Mouse (Mus musculus): ENCODE measurements around the gene Rnf43. TPM values are rescaled to one million over a fixed set of nuclear protein-coding genes. Genes with fewer than 3 reads are reported as not detected.

The Rnf43 gene
- total RNA-seq, 2 experiments from 2014 or later, result 4.2 to 16.1 TPM

DNA sequence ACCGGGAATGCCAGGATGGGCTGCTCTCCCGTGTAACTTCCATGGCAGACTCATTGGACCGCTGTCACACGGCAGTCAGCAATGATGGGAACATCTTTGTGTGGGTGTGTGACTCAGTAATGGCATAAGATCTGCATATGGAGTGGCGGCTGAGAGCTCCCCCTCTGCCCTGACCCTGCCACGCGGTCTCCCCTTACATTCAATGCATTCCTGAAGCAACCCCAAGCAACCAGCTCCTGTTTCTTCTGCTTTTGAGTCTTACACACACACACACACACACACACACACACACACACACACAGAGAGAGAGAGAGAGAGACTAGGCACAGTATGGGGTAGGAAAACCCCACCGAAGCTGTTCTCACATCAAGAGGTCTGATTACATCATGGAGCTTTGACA is 45.0 kb downstream of the Rnf43 start:
- peak; percentile 36; the same call in 1 of the 2 replicates for ATAC-seq (replicated peaks; ENCODE audit: poor library complexity, severe bottlenecking)

DNA sequence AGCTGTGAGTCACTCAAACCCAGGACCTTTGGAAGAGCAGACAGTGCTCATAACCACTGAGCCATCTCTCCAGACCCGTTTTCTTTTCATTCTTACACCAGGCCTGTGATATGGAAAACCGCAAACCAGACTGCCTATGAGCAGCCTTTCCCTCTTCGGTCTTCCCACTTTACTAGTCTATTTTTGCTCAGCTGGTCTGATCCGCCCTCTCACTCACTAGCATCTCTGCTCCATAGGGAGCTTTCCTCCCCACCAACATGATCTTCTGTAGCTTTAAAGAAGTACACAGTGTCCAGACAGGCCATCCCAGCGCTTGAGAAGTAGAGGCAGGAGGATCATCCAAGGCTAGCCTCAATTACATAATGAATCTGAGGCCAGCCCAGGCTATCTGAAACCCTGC is 46.5 kb downstream of the Rnf43 start:
- ATAC-seq (replicated peaks; ENCODE audit: poor library complexity, severe bottlenecking), result no peak

- ATAC-seq (replicated peaks; ENCODE audit: poor library complexity, severe bottlenecking), result peak; percentile 52
Observed at GRCm38 (mm10) chr11:87709513-87710261, 47.2 kb downstream of the Rnf43 start.

DNA sequence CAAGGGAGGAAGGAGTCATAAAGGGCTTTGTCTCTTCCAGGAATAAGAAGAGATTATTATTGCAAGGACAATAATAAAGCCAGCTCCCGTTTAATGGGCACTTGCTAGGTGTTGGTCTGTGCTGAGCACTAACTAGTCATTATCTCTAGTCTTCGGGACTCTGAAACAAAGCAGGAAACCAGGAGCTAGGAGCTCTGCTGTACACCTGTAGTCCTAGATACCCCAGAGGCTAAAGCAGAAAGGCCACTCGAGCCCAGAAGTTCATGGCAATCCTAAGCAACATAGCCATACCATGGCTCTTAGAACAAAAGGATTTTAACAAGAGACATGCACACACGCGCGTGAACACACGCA is 47.7 kb downstream of the Rnf43 start:
- no peak for ATAC-seq (replicated peaks; ENCODE audit: poor library complexity, severe bottlenecking)

DNA sequence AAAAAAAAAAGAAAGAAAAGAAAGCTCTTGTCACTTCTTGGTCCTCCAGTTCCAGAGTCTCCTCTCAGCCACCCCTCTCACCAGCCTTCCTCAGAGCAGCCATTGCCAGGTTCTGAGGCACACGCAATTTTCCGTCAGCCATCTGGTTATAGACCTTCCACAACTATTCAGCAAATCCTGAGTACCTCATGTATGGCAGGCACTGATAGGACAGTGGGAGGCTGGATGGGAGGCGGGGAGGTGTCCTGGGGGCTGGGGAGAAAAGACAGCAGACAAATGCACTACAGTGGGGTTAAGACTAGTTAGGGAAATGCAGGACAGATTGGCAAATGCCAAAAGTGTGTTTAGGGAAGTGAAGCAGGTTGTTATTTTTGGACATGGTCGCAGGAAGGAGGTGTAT is 49.7 kb downstream of the Rnf43 start:
- peak; percentile 60 for ATAC-seq (replicated peaks; ENCODE audit: poor library complexity, severe bottlenecking)

- no peak for ATAC-seq (replicated peaks; ENCODE audit: poor library complexity, severe bottlenecking)
Observed at GRCm38 (mm10) chr11:87715999-87716398, 53.5 kb downstream of the Rnf43 start.

- peak; percentile 96 for ATAC-seq (replicated peaks; ENCODE audit: poor library complexity, severe bottlenecking)
Observed at GRCm38 (mm10) chr11:87719526-87719925, 57.0 kb downstream of the Rnf43 start.

DNA sequence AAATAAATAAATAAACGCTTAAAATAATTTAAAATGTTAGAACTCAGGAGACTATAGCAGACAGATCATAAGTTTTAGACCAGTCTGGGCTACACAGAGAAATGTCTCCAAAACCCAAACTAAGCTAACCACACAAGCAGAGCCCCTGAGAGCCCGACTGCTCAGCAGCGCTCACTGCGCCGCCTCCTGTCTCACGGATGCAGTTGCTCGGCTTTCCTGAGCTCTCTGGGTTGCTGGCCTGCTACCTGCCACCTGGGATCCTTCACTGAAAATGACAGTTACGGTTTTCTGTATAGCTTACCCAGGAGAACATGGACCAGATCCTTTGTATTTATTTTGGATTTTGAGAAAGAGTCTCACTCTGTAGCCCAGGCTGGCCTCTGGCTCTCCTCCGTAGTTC is 57.8 kb downstream of the Rnf43 start:
- ATAC-seq (replicated peaks; ENCODE audit: poor library complexity, severe bottlenecking), result no peak

GRCm38 (mm10) chr11:87720839-87721238 is 58.3 kb downstream of the Rnf43 start:
- ATAC-seq (replicated peaks; ENCODE audit: poor library complexity, severe bottlenecking), result no peak

GRCm38 (mm10) chr11:87722168-87722567 is 59.6 kb downstream of the Rnf43 start:
- ATAC-seq (replicated peaks; ENCODE audit: poor library complexity, severe bottlenecking), result no peak

GRCm38 (mm10) chr11:87722891-87723290 is 60.4 kb downstream of the Rnf43 start:
- no peak for ATAC-seq (replicated peaks; ENCODE audit: poor library complexity, severe bottlenecking)

- peak; percentile 55 for ATAC-seq (replicated peaks; ENCODE audit: poor library complexity, severe bottlenecking)
Observed at GRCm38 (mm10) chr11:87725515-87725914, 63.0 kb downstream of the Rnf43 start.

DNA sequence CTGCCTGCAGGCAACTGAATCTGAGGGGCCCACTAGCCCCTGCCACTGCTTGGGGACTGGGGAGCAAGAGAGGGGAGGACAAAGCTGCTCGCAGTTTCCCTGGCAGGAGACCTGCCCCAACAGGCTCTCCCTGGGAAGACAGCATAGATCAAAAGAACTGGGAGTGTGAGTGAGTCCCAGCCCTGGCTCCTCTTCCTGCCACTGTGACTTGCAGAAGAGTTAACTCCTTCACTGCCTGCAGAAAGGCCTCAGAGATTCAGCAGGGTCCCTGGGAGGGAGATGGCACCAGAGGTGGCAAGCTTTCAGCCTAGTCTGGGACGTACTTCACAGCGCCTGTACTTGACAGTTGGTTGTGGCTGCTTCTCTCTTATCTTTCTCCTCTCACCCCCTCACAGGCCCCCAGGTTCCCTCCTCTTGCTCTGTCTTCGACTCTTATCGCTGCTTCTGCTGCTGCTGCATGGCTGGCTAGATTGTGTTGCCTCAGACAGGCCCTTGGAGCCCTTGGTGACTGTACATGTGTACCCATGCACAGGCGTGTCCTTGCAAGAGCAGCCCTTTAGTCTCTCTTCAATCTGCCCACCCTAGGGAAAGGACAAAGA is 63.5 kb downstream of the Rnf43 start:
- ATAC-seq (replicated peaks; ENCODE audit: poor library complexity, severe bottlenecking), result peak; percentile 35

GRCm38 (mm10) chr11:87727021-87727420 is 64.5 kb downstream of the Rnf43 start:
- no peak for ATAC-seq (replicated peaks; ENCODE audit: poor library complexity, severe bottlenecking)

- no peak for ATAC-seq (replicated peaks; ENCODE audit: poor library complexity, severe bottlenecking)
Observed at GRCm38 (mm10) chr11:87727471-87727870, 64.9 kb downstream of the Rnf43 start.

DNA sequence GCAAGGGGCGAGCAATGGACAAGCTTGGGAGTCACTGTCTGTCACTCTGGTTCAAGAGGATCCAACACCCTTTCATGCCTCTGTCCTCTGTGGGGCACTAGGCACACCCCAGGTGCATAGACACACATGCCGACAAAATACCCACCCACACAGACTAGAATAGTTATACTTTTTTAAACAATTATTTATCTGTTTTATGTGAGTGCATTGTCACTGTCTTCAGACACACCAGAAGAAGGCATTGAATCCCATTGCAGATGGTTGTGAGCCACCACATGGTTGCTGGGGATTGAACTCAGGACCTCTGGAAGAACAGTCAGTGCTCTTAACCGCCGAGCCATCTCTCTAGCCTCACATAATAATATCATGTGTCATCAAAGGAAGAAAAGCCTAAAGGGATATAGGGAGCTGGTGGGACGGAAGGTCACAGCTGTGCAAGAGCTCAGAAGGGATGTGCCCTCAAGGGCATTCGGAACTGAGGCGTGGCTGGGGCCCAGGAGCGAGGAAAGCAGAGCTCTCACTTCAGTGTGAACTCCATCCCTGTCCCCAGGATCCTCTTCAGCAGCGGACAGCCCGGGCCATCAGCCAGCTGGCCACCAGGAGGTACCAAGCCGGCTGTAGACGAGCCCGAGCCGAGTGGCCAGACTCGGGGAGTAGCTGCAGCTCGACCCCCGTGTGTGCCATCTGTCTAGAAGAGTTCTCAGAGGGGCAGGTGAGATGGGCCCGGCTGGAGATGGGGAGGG is 66.5 kb downstream of the Rnf43 start:
- ATAC-seq (replicated peaks; ENCODE audit: poor library complexity, severe bottlenecking), result no peak

DNA sequence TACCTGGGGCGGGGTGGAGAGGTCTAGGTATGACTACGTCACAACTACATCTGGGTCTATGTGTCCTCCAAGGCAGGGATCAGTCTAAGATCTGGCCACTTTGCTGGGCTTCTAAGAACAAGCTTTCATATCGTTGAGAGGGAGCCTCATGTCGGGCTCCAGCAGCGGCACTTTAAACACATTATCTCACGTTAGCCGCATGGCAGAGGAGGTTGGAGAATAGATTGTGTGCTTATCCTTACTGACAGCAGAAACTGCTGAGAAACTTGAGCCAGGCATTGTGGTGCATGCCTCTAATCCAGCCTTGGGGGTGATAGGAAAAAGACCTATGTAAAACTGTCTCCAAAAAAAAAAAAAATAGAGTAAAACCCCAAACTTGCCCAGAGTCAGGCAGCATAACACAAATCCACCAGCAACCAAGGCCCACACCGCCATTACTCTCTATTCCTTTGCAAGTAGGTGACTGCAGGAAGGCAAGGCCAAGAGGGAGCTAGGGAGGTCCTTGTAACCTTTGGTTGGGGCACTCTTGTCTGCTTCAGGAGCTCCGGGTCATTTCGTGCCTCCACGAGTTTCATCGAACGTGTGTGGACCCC is 67.2 kb downstream of the Rnf43 start:
- ATAC-seq (replicated peaks; ENCODE audit: poor library complexity, severe bottlenecking), result no peak

DNA sequence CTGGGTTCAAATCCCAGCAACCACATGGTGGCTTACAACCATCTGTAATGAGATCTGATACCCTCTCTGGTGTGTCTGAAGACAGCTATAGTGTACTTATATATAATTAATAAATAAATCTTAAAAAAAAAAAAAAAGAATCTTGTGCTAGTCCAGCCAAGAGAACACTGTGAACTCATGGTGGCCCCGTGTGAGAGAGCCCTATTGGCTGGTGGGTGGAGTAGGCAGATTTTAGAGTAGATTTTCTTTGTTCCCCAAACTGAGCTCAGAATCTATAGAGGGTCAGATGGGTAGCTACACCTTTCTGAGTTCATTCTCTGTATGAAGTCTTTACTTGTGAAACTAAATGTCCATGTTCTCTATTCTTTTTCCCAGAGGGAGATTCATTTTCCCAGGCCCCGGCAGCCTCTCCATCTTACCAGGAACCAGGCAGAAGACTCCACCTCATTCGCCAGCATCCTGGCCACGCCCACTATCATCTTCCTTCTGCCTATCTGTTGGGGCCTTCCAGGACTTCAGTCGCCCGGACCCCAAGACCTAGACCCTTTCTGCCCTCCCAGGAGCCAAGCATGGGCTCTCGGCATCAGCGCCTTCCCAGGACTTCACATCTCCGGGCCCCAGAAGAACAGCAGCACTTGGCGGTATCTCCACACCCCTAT is 68.3 kb downstream of the Rnf43 start:
- ATAC-seq (replicated peaks; ENCODE audit: poor library complexity, severe bottlenecking), result no peak

DNA sequence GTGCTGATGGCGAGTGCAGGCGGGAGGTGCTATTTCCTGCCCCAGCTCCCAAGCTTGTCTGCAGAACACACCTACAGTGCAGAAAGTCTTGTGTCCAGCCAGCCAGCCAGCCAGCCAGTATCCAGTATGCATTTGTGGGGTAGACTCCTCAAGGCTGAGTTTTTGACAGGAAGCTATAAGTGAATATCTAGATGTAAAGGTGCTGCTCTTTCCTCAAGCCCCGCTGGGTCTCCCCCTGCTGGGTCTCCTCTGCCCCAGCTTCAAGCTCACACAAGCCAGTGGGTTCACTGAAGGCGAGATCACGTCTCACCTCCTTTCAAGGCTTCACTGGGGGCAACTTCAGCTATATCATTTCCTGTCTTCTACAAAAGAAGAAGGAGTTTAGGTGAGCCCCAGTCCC is 71.8 kb downstream of the Rnf43 start:
- no peak for ATAC-seq (replicated peaks; ENCODE audit: poor library complexity, severe bottlenecking)

- ATAC-seq (replicated peaks; ENCODE audit: poor library complexity, severe bottlenecking), result no peak
Observed at GRCm38 (mm10) chr11:87735691-87736090, 73.2 kb downstream of the Rnf43 start.
